Mouse (Mus musculus): ENCODE measurements at regions not wholly inside any gene's neighbourhood (a gene's known extent, or its start where the extent isn't known, plus 50 kb on each side); places are given as distances from the start of the nearest gene placed in this dataset.

GRCm38 (mm10) chr2:72763454-72763853, 216.8 kb downstream of the Sp3 start:
- no peak for DNase-seq

GRCm38 (mm10) chr2:72769030-72769630, 211.1 kb downstream of the Sp3 start:
- no peak for DNase-seq

- no peak for DNase-seq
Measured at GRCm38 (mm10) chr2:72773401-72773800, 206.8 kb downstream of the Sp3 start.

- DNase-seq = no peak
Measured at GRCm38 (mm10) chr2:72777330-72777729, 202.9 kb downstream of the Sp3 start.

GRCm38 (mm10) chr2:72777806-72778510, 202.3 kb downstream of the Sp3 start:
- DNase-seq = no peak

- DNase-seq = no peak
Measured at GRCm38 (mm10) chr2:72779268-72780163, 200.7 kb downstream of the Sp3 start.

- DNase-seq = no peak
Measured at GRCm38 (mm10) chr2:72781369-72782275, 198.6 kb downstream of the Sp3 start.

- DNase-seq = no peak
Measured at GRCm38 (mm10) chr2:72782355-72782754, 197.9 kb downstream of the Sp3 start.

GRCm38 (mm10) chr2:72785365-72786043, 194.7 kb downstream of the Sp3 start:
- no peak for DNase-seq

- DNase-seq = no peak
Measured at GRCm38 (mm10) chr2:72786044-72786737, 194.1 kb downstream of the Sp3 start.

- no peak for DNase-seq
Measured at GRCm38 (mm10) chr2:72787616-72788015, 192.6 kb downstream of the Sp3 start.

- DNase-seq = no peak
Measured at GRCm38 (mm10) chr2:72791496-72791895, 188.8 kb downstream of the Sp3 start.

- DNase-seq = no peak
Measured at GRCm38 (mm10) chr2:72793424-72793823, 186.8 kb downstream of the Sp3 start.

- no peak for DNase-seq
Measured at GRCm38 (mm10) chr2:72794501-72794900, 185.7 kb downstream of the Sp3 start.

- DNase-seq = no peak
Measured at GRCm38 (mm10) chr2:72797002-72797718, 183.1 kb downstream of the Sp3 start.

GRCm38 (mm10) chr2:72800696-72801095, 179.6 kb downstream of the Sp3 start:
- DNase-seq = no peak

GRCm38 (mm10) chr2:72813282-72813974, 166.8 kb downstream of the Sp3 start:
- DNase-seq = no peak

- no peak for DNase-seq
Measured at GRCm38 (mm10) chr2:72825251-72825650, 155.0 kb downstream of the Sp3 start.

- DNase-seq = no peak
Measured at GRCm38 (mm10) chr2:72829139-72829538, 151.1 kb downstream of the Sp3 start.

- no peak for DNase-seq
Measured at GRCm38 (mm10) chr2:72832770-72833169, 147.5 kb downstream of the Sp3 start.

Measured in cerebellum, adult 8-10 months (tissue).